Mouse (Mus musculus) G1E (cell line): Measurements from ENCODE around the gene Mkln1. TPM values are rescaled to one million over a fixed set of nuclear protein-coding genes. Genes with fewer than 3 reads are reported as not detected.

ENCODE experiments used
- ATAC-seq: 2 replicates; pipeline ENCODE4 v1.8.0; 2016; ENCODE audit warnings: mild to moderate bottlenecking; ENCODE audit not compliant: insufficient number of reproducible peaks, poor library complexity, low FRiP score, severe bottlenecking; ENCODE audit errors: extremely low read depth
- DNase-seq: peaks from one replicate; pipeline ENCODE4 v3.0.0; 2012; ENCODE audit warnings: low spot score
- H3K27me3 ChIP-seq: 2 replicates; pipeline ENCODE4 v1.6.1; 2012; ENCODE audit warnings: mild to moderate bottlenecking, low read length, inconsistent platforms; ENCODE audit not compliant: insufficient read depth
- H3K36me3 ChIP-seq: replicated peaks from 2 replicates; pipeline ENCODE3; 2012; ENCODE audit warnings: mild to moderate bottlenecking, inconsistent platforms
- H3K4me1 ChIP-seq: 2 replicates; pipeline ENCODE4 v1.6.1; 2012; ENCODE audit warnings: low read depth, low read length, inconsistent platforms, mixed read lengths; ENCODE audit not compliant: insufficient read depth
- H3K4me3 ChIP-seq: 2 replicates; pipeline ENCODE4 v1.5.1; 2012; ENCODE audit warnings: low read depth, mild to moderate bottlenecking, inconsistent platforms, low read length, moderate library complexity, mixed read lengths
- H3K9me3 ChIP-seq: replicated peaks from 2 replicates; pipeline ENCODE4 v1.6.1; 2012; ENCODE audit warnings: inconsistent platforms
- CTCF ChIP-seq: IDR thresholded peaks from 2 replicates; pipeline ENCODE4 v1.5.1; 2012; ENCODE audit warnings: low read depth, low read length, inconsistent platforms, mixed read lengths
- GATA1 ChIP-seq: IDR thresholded peaks from 2 replicates; pipeline ENCODE4 v1.6.1; 2012; ENCODE audit warnings: borderline replicate concordance, low read length, inconsistent platforms, mixed read lengths
- GATA2 ChIP-seq: IDR thresholded peaks from 2 replicates; pipeline ENCODE4 v1.6.1; 2012; ENCODE audit warnings: low read depth, low read length, inconsistent platforms, borderline replicate concordance
- POLR2AphosphoS5 ChIP-seq: IDR thresholded peaks from 2 replicates; pipeline ENCODE4 v1.6.1; 2012; ENCODE audit warnings: low read depth, low read length, inconsistent platforms; ENCODE audit not compliant: insufficient replicate concordance
- TAL1 ChIP-seq: conservative IDR thresholded peaks from 2 replicates; pipeline ENCODE4 v1.6.1; 2012; ENCODE audit warnings: low read depth, low read length, inconsistent platforms, mixed read lengths
- polyA plus RNA-seq: library from polyadenylated mRNA; stranded (reverse); fragments of >175 nt; gene quantifications from 2 replicates; pipeline ENCODE4 v1.2.3, GENCODE M21; 2012
- total RNA-seq, 2 experiments: library from RNA; stranded (forward) in 1 of 2; stranded (reverse) in 1 of 2; fragments of 200-1000 nt in 1 of 2; fragments of >200 nt in 1 of 2; fragmentation: Nextera tagmentation in 1 of 2; gene quantifications; 2 replicates each; pipeline ENCODE4 v1.2.3; 2014 to 2017

Mkln1 gene
- total and polyA plus RNA-seq, 3 experiments: 79.5 to 182 (median 122) TPM

DNA sequence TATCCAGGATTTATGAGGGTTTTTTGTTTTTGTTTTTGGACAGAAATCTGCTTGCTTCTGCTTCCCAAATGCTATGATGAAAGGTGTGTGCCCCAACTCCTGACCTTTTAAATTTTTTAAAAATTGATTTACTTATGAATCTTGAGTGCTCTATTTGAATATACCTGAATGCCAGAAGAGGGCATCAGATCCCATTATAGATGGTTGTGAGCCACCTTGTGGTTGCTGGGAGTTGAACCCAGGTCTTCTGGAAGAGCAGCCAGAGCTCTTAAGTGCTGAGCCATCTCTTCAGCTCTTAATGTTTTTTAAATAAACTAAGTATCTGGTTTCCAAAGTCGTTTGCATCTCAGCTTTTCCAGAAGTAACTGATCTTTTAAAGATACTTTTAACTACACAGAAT is 30.0 kb upstream of the Mkln1 start:
- Histone ChIP-seq H3K36me3 (no peaks in the 10 kb centered on the region), H3K4me3 (no peak overlapping the region), H3K27me3 (peaks cover 7% of the 10 kb centered on the region), H3K9me3 (no peaks in the 10 kb centered on the region), H3K4me1 (peaks cover 9% of the 10 kb centered on the region; the same call in 1 of the 2 replicates)
- no peak for DNase-seq
- no peak for ATAC-seq
- TF ChIP-seq POLR2AphosphoS5 (no peak), CTCF (no peak), TAL1 (no peak), GATA2 (no peak), GATA1 (no peak)

DNA sequence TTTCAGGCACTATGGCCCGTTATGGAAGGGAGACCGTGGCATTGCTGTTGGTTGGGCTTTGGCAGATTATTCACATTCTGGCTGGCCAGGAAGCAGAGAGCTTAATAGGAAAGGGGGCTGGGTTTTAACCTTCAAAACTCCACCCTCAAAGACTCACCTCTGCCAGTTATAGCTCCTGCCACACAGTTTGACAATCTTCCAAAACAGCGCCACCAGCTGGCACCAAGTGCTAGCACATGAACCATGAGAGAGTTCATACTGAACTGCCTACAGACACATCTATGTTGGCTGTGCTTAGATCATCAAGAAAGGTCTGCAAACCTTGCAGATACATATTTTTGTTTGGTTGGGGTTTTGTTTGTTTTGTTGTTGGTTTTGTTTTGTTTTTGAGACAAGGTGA is 28.7 kb upstream of the Mkln1 start:
- TF ChIP-seq POLR2AphosphoS5: no peak
- no peak for TF ChIP-seq GATA1
- TF ChIP-seq TAL1: no peak
- TF ChIP-seq GATA2: no peak
- peaks cover 9% of the 10 kb centered on the region; the same call in 1 of the 2 replicates for H3K4me1 ChIP-seq
- no peak overlapping the region for H3K4me3 ChIP-seq
- H3K27me3 ChIP-seq: peaks cover 4% of the 10 kb centered on the region
- no peak for DNase-seq
- no peak for ATAC-seq
- no peaks in the 10 kb centered on the region for H3K9me3 ChIP-seq
- H3K36me3 ChIP-seq: no peaks in the 10 kb centered on the region

DNA sequence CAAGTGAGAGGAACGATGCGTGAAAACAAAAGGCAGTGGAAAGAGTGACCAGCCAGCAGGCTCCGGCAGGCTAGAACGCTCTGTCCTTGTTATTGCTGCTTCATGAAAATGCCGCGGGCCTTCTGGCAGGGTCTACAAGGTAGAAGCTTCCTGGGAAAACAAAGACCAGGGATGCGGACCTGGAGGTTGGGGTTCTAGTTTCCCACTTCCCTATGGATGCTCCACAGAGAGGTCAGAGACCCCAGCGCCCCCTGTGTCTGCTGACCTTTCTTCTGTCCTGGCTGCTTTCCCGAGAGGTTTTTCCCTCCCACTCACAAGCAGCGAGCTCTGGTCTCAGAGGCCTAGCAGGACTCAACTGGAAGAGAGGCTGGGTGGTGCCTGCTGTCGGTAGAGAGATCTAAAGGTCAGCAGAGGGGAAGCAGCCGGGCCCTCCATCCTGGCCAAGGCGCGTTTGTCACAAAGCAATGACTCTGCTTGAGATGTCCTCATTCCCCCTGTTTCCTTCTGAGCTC is 27.9 kb upstream of the Mkln1 start:
- DNase-seq (no peak), ATAC-seq (no peak)
- Histone ChIP-seq H3K9me3 (no peaks in the 10 kb centered on the region), H3K27me3 (peaks cover 4% of the 10 kb centered on the region), H3K4me1 (peaks cover 9% of the 10 kb centered on the region; the same call in 1 of the 2 replicates), H3K4me3 (no peak overlapping the region), H3K36me3 (no peaks in the 10 kb centered on the region)
- no peak for TF ChIP-seq GATA1
- no peak for TF ChIP-seq GATA2
- TF ChIP-seq POLR2AphosphoS5: no peak
- TF ChIP-seq CTCF: no peak
- TF ChIP-seq TAL1: no peak

DNA sequence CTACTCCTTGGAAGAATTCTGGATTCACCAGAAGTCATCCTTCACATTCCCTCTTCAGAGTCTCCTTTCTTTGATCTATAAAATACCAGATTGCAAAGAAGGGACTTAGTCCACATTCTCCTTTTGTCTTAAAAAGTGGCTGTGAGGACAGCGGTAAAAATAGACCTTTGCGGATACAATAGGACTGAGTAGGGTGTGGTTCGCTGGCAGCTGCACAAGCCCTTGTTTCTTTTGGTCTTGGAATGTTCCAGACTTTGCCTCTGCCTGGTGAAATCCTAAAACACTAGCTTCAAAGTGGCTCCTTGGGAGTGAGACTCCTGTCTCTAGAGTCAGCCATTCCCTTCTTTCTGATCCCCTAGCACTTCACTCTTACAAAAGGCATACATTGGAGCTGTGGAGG is 27.4 kb upstream of the Mkln1 start:
- no peak for DNase-seq
- Histone ChIP-seq H3K9me3 (no peaks in the 10 kb centered on the region), H3K4me3 (no peak overlapping the region), H3K27me3 (peaks cover 4% of the 10 kb centered on the region), H3K4me1 (peaks cover 9% of the 10 kb centered on the region; the same call in 1 of the 2 replicates), H3K36me3 (no peaks in the 10 kb centered on the region)
- TF ChIP-seq GATA2: no peak
- no peak for ATAC-seq

GRCm38 (mm10) chr6:31372620-31373019 is 25.9 kb upstream of the Mkln1 start:
- no peaks in the 10 kb centered on the region for H3K36me3 ChIP-seq
- ATAC-seq: no peak
- TF ChIP-seq GATA2 (no peak), CTCF (no peak), TAL1 (no peak), POLR2AphosphoS5 (no peak), GATA1 (no peak)
- H3K4me3 ChIP-seq: no peak overlapping the region
- peaks cover 4% of the 10 kb centered on the region for H3K27me3 ChIP-seq
- H3K4me1 ChIP-seq: peaks cover 9% of the 10 kb centered on the region; the same call in 1 of the 2 replicates
- DNase-seq: no peak
- H3K9me3 ChIP-seq: no peaks in the 10 kb centered on the region

- TF ChIP-seq POLR2AphosphoS5 (no peak), CTCF (no peak), GATA1 (no peak), GATA2 (no peak), TAL1 (no peak)
- Histone ChIP-seq H3K4me1 (peaks cover 4% of the 10 kb centered on the region; the same call in 1 of the 2 replicates), H3K9me3 (no peaks in the 10 kb centered on the region), H3K4me3 (no peak overlapping the region), H3K27me3 (peaks cover 4% of the 10 kb centered on the region), H3K36me3 (no peaks in the 10 kb centered on the region)
- ATAC-seq (no peak), DNase-seq (no peak)
These were observed 25.4 kb upstream of the Mkln1 start for GRCm38 (mm10) chr6:31373084-31373673.

DNA sequence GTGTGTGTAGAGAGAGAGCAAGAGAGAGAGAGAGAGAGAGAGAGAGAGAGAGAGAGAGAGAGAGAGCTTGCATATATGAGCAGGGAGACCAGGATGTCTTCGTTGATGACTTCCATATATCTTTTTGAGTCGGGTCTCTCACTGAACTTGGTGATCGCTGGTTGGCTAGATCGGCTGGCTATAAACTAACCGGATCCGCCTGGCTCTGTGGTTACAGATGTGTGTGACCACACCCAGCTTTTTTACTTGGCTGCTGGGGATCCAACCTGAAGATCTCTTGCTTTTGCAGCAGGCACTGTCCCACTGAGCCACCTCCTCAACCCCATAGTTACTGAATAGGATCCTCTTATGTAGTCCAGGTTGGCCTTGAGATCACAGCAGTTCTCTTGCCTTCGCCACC is 15.5 kb upstream of the Mkln1 start:
- Histone ChIP-seq H3K27me3 (no peaks in the 10 kb centered on the region), H3K4me1 (peaks cover 5% of the 10 kb centered on the region), H3K36me3 (peaks cover 2% of the 10 kb centered on the region), H3K9me3 (no peaks in the 10 kb centered on the region), H3K4me3 (no peak overlapping the region)
- TF ChIP-seq CTCF: no peak
- no peak for TF ChIP-seq POLR2AphosphoS5
- no peak for TF ChIP-seq TAL1
- no peak for TF ChIP-seq GATA2
- TF ChIP-seq GATA1: no peak
- no peak for DNase-seq
- ATAC-seq: no peak
